Mouse (Mus musculus) cerebellum, adult 2 months (tissue): ENCODE measurements around the gene Spem2.

Experiments used
- CTCF ChIP-seq: fragments of 200-500 bp; IDR thresholded peaks from 2 replicates; pipeline ENCODE4 v1.5.1; 2011; ENCODE audit warnings: low read depth, mild to moderate bottlenecking, control low read depth, low read length, moderate library complexity, borderline replicate concordance; ENCODE audit not compliant: insufficient read depth
- POLR2A ChIP-seq: fragments of 200-500 bp; IDR thresholded peaks from 2 replicates; pipeline ENCODE4 v1.6.1; 2011; ENCODE audit warnings: low read length, control low read depth, borderline replicate concordance; ENCODE audit not compliant: insufficient read depth

- TF ChIP-seq CTCF = no peak
- TF ChIP-seq POLR2A = no peak
Observed at GRCm38 (mm10) chr11:69849128-69849527, 30.9 kb upstream of the Spem2 start.
